Mouse (Mus musculus) adrenal gland, adult 10 weeks (tissue): ENCODE data around the gene Bcorl1. TPM values are rescaled to one million over a fixed set of nuclear protein-coding genes. Genes with fewer than 3 reads are reported as not detected.

Experiments
- polyA plus RNA-seq: library from polyadenylated mRNA; stranded (reverse); fragments of 350-450 nt; fragmentation: Illumina TruSeq; extraction: RNeasy Lipid Tissue Mini Kit (QIAGEN cat#74804); gene quantifications from one replicate; pipeline ENCODE4 v1.2.3, GENCODE M21; 2014; ENCODE audit warnings: low read depth, low replicate concordance

Bcorl1 gene
- polyA plus RNA-seq = 1.2 TPM

DNA sequence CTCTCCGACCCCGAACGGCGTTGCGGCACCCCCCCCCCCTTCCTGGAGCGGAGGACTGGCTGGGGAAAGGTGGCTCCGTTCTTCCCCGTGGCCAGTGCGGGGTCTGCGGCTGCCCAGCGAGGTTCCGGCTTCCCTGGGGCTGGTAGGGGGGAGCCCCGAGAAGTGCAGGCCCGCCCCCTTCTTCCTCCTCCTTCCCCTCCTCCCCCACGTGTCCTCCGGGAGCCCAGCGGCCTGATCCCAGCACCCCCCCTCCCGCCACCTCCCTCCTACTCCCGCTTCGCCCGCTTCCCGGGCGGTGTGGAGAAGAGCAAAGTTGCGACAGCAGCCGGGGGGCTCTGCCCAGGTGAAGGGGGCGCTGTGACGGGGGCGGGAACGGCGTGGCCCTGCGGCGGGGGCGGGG lies at the start of gene Bcorl1:
Gene Bcorl1 (plus strand): TSS at position 218 of the 400 bp plus-strand sequence.

Other genes starting within 250 kb of the Bcorl1 start
- gene Xpnpep2, start 232.6 kb upstream of the Bcorl1 start, polyA plus RNA-seq = 0.41 TPM
- 0.47 TPM for gene Sash3, start 194.9 kb upstream of the Bcorl1 start, polyA plus RNA-seq
- gene Zdhhc9, start 132.5 kb upstream of the Bcorl1 start, polyA plus RNA-seq = 18.5 TPM
- gene Utp14a, start 84.5 kb upstream of the Bcorl1 start, polyA plus RNA-seq = 17.3 TPM
- gene Elf4, start 121.8 kb downstream of the Bcorl1 start, polyA plus RNA-seq = 8.5 TPM
- gene Aifm1, start 172.2 kb downstream of the Bcorl1 start, polyA plus RNA-seq = 316 TPM
- 10.6 TPM for gene Rab33a, start 177.9 kb downstream of the Bcorl1 start, polyA plus RNA-seq